Mouse (Mus musculus): Measurements from ENCODE around the gene Drap1.

Gene Drap1

GRCm38 (mm10) chr19:5455037-5455436 lies 30.3 kb upstream of the Drap1 start:
- in situ Hi-C loops (cut with MboI; ENCODE audit: low pct_unique_long_range_greater_than_20kb in 1 of 2, low sequenced_read_pairs in 2 of 2, unreplicated experiment in 1 of 2), result no loop called here

GRCm38 (mm10) chr19:5451766-5452165 lies 27.0 kb upstream of the Drap1 start:
- in situ Hi-C loops (cut with MboI; ENCODE audit: low pct_unique_long_range_greater_than_20kb in 1 of 2, low sequenced_read_pairs in 2 of 2, unreplicated experiment in 1 of 2), result no loop called here

- in situ Hi-C loops (cut with MboI; ENCODE audit: low pct_unique_long_range_greater_than_20kb in 1 of 2, low sequenced_read_pairs in 2 of 2, unreplicated experiment in 1 of 2), result no loop called here
These were observed 24.9 kb upstream of the Drap1 start for GRCm38 (mm10) chr19:5449673-5450072.

GRCm38 (mm10) chr19:5448354-5449150 lies 23.8 kb upstream of the Drap1 start:
- in situ Hi-C loops (cut with MboI; ENCODE audit: low pct_unique_long_range_greater_than_20kb in 1 of 2, low sequenced_read_pairs in 2 of 2, unreplicated experiment in 1 of 2), result no loop called here

GRCm38 (mm10) chr19:5447515-5448353 lies 23.0 kb upstream of the Drap1 start, which contains the start of gene Fosl1:
Fosl1 (plus strand) TSS chr19:5447547.
- in situ Hi-C loops (cut with MboI; ENCODE audit: low pct_unique_long_range_greater_than_20kb in 1 of 2, low sequenced_read_pairs in 2 of 2, unreplicated experiment in 1 of 2), result no loop called here

- in situ Hi-C loops (cut with MboI; ENCODE audit: low pct_unique_long_range_greater_than_20kb in 1 of 2, low sequenced_read_pairs in 2 of 2, unreplicated experiment in 1 of 2), result no loop called here
These were observed 21.0 kb upstream of the Drap1 start for GRCm38 (mm10) chr19:5445747-5446146.

- in situ Hi-C loops (cut with MboI; ENCODE audit: low pct_unique_long_range_greater_than_20kb in 1 of 2, low sequenced_read_pairs in 2 of 2, unreplicated experiment in 1 of 2), result no loop called here
These were observed 20.2 kb upstream of the Drap1 start for GRCm38 (mm10) chr19:5444954-5445353.

- in situ Hi-C loops (cut with MboI; ENCODE audit: low pct_unique_long_range_greater_than_20kb in 1 of 2, low sequenced_read_pairs in 2 of 2, unreplicated experiment in 1 of 2), result no loop called here
These were observed 19.7 kb upstream of the Drap1 start for GRCm38 (mm10) chr19:5444371-5444908.

- in situ Hi-C loops (cut with MboI; ENCODE audit: low pct_unique_long_range_greater_than_20kb in 1 of 2, low sequenced_read_pairs in 2 of 2, unreplicated experiment in 1 of 2), result no loop called here
These were observed 9.2 kb upstream of the Drap1 start for GRCm38 (mm10) chr19:5433951-5434350.

GRCm38 (mm10) chr19:5432992-5433852 lies 8.4 kb upstream of the Drap1 start:
- in situ Hi-C loops (cut with MboI; ENCODE audit: low pct_unique_long_range_greater_than_20kb in 1 of 2, low sequenced_read_pairs in 2 of 2, unreplicated experiment in 1 of 2), result no loop called here

- in situ Hi-C loops (cut with MboI; ENCODE audit: low pct_unique_long_range_greater_than_20kb in 1 of 2, low sequenced_read_pairs in 2 of 2, unreplicated experiment in 1 of 2), result no loop called here
These were observed 7.2 kb upstream of the Drap1 start for GRCm38 (mm10) chr19:5431911-5432464.

GRCm38 (mm10) chr19:5430408-5430807 lies 5.6 kb upstream of the Drap1 start:
- in situ Hi-C loops (cut with MboI; ENCODE audit: low pct_unique_long_range_greater_than_20kb in 1 of 2, low sequenced_read_pairs in 2 of 2, unreplicated experiment in 1 of 2), result no loop called here

- in situ Hi-C loops (cut with MboI; ENCODE audit: low pct_unique_long_range_greater_than_20kb in 1 of 2, low sequenced_read_pairs in 2 of 2, unreplicated experiment in 1 of 2), result no loop called here
These were observed 5.0 kb upstream of the Drap1 start for GRCm38 (mm10) chr19:5429806-5430205.

- in situ Hi-C loops (cut with MboI; ENCODE audit: low pct_unique_long_range_greater_than_20kb in 1 of 2, low sequenced_read_pairs in 2 of 2, unreplicated experiment in 1 of 2), result no loop called here
These were observed 4.4 kb upstream of the Drap1 start for GRCm38 (mm10) chr19:5429219-5429618.

- in situ Hi-C loops (cut with MboI; ENCODE audit: low pct_unique_long_range_greater_than_20kb in 1 of 2, low sequenced_read_pairs in 2 of 2, unreplicated experiment in 1 of 2), result no loop called here
These were observed 3.3 kb upstream of the Drap1 start for GRCm38 (mm10) chr19:5428083-5428482.

- in situ Hi-C loops (cut with MboI; ENCODE audit: low pct_unique_long_range_greater_than_20kb in 1 of 2, low sequenced_read_pairs in 2 of 2, unreplicated experiment in 1 of 2), result no loop called here
These were observed 2.0 kb upstream of the Drap1 start for GRCm38 (mm10) chr19:5426640-5427290.

- in situ Hi-C loops (cut with MboI; ENCODE audit: low pct_unique_long_range_greater_than_20kb in 1 of 2, low sequenced_read_pairs in 2 of 2, unreplicated experiment in 1 of 2), result no loop called here
These were observed 1.3 kb upstream of the Drap1 start for GRCm38 (mm10) chr19:5425906-5426565.
